Mouse (Mus musculus) spleen, postnatal 4 days (tissue): ENCODE measurements around the gene Tspan15.
A peak's percentile ranks its signal among the peaks of the same experiment; 100 is the strongest.

Experiments
- DNase-seq, 2 experiments: peaks; one replicate each; pipeline ENCODE4 v3.0.0; 2022; ENCODE audit warnings: low spot score in 2 of 2

The Tspan15 gene

DNA sequence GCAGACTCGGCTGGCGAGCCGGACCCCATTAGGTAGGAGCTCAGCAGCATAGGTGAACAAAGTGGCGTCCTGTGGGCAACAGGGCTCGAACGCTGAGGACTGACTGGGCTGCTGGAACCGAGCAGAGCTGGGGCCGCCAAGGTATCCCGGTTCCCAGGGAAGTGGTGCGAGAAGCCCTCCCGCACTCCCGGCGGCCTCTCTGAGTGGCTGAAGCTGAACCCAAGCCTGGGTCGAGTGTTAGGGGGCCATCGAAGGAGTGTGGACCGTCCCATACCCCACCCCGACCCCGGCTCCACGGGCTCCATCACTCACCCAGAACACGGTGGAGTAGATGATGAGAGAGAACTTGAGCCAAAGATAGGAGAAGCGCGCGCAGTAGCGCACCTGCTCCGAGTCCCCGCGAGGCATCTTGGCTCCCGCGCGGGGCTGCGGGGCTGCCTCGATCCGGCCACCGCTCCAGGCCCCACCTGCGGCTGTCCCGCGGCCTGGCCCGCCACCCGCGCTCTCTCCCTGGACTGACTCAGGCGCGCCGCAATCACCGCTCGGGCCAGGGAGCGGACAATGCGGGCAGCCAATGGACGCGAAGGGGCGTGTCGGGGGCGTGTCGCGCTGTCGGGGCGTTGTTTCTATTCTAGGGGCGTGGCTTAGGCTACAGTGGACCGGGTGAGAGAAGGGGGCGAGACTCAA, at the start of gene Tspan15:
TSS of gene Tspan15 (minus strand) at position 544 of the 687 bp plus-strand sequence.
- DNase-seq, result peak; percentile 88 to 91

DNA sequence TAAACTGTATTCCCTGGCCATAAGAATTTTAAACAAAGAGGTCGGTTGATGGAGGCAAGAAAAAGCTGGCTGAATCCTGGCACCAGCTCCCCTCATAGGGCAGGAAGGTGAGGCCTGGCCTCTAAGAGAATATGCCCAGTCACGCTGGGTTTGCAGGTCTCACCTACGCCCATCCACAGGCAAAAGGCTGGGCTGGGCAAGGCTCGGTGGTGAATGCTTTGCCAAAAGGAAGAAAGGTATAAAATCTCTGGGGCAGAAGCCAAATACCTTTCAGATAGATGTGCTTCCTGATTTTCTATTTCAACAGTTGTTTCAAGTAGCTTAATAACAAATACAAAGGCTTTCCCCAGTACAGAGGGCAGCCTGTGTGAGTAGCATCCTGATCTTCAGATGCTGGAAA, 48.6 kb upstream of the Tspan15 start:
- no peak for DNase-seq

DNA sequence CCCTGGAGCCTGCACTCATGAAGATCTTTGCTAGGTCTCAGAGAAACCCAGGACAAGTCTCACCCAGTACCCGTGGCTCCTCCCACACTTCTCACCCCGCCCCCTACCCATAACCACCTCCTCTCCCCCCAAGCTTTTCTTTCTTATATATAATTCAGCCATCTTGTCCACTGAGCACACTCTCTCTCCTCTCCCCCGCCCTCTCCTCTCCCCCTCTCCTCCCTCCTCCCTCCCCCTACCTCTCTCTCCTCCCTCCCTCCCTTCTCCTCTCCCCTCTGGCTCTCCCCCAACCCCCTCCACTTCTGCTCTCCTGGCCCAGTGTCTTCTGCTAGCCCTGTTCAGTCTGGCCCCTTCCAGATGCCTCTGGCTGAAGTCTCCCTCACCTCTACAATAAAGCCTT, 48.0 kb upstream of the Tspan15 start:
- DNase-seq, result no peak

DNA sequence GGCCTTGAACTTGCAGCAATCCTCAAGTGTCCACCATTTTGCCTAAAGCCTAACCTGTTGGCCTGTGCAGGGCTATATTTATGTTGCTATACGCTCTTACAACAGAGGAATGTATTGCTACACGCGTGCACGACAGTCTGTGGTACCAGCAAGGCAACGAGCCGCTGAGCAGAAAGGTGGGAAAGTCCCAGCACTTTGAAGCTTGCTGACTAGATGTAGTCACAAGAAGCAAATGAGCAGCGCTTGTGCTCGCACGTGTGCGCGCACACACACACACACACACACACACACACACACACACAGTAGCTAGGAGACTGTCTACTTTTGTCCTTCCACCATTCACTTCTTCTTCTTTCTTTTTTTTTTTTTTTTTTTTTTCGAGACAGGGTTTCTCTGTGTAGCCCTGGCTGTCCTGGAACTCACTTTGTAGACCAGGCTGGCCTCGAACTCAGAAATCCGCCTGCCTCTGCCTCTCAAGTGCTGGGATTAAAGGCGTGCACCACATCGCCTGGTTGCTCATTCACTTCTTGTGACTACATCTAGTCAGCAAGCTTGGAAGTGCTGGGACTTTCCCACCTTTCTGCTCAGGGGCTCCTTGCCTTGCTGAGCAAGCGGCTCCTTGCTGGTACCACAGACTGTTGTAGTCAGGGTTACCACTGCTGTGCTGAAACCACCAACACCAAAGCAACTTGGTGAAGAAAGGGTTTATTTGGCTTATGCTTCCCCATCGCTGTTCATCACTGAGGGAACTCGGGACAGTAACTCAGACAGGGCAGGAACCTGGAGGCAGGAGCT, 46.6 kb upstream of the Tspan15 start:
- no peak for DNase-seq

DNA sequence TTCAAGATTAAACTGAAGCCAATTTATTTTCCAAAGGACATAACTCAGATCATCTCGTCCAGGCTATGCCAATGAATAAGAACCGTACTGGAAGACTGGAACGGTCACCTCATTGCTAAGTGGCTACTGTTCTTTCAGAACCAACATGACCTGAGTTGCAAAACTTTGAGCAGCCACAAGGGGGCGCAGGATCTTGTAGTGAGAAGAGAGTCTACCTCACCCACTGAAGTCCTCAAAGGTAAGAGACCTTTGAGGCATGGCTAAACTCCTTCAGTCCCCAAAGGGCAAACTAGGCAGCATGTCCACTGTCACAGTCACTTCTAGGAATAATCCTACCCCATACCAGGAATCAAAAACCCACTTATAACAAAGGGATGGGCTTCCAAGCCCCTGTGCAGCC, 44.2 kb upstream of the Tspan15 start:
- DNase-seq, result peak; percentile 83 to 95

DNA sequence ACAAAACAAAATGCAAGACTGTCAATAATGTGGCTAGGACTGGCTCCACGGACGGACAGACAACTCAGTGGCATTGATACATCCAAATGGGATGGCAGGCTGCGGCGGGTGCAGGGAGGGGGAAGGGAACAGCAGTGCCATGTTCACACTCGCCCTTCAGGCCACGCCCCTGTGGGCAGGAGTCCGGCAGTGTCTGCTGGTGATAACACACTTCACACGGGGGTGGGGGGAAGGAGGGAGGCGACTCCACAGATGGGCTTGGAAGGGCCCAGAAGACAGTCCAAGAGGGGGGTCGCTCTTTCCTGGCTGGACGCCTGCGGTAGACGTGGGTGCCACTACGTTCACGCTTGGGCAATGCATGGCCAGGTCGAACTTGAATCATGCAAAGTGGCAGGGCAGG, 38.2 kb upstream of the Tspan15 start:
- no peak for DNase-seq

DNA sequence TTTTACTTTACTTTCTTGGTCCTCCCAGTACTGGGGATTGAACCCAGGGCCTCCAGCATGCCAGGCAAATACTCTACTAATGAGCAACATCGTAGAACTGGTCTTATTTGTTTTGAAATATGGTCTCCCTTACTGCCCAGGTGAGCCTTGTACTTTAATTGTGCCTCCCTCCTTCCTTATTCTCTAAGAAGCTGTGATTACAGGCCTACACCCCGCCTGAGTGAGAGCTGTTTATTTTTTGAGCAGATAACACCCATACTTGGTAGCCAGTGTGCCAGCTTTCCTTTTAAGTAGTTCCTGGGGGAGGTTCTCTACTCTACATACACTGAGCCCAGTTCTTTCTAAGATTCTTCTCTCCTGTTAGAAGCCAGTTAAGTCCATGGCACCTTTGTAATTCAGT, 33.2 kb upstream of the Tspan15 start:
- no peak for DNase-seq

DNA sequence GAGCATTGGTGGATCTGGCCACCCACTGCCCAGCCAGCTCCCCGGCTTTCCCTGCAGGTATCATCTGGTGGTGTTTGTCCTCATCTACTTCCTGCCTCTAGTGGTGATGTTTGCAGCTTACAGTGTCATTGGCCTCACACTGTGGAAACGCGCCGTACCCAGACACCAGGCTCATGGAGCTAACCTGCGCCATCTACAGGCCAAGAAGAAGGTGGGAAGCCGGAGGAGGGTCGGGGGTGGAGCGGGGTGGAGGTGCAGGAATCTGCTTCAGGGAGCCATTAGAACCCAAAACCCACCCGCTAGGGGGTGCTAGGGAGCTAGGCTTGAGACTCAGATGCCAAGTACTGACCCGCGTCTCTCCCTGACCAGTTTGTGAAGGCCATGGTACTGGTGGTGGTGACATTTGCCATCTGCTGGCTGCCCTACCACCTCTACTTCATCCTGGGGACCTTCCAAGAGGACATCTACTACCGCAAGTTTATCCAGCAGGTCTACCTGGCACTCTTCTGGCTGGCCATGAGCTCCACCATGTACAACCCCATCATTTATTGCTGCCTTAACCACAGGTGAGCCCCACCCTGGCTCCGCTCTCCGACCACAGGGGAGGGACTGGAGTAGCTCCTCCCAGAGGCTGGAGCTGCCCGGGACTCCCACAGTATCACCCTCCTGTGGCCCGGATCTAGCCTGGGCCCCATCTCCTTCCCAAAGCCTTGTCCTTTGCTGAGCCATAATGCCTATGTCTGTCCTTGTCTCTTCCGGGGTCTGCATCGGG, 30.2 kb upstream of the Tspan15 start:
- peak; percentile 70 to 87 for DNase-seq

DNA sequence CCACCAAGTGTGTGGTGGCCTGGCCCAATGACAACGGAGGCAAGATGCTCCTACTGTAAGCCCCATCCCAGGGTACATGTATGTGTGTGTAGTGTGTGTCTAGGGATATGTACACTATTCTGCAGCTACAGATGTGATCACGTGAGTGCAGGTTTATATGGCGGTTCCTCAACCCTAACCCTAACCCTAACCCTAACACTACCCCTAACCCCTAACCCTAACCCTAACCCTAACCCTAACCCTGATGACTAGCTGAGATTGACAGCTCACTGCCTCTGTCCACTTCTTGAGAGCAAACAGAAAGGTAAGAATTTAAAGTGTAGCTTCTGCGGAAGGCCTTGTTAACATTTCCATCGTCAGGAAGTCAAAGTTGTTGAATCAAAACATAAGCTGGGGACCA, 27.2 kb upstream of the Tspan15 start:
- DNase-seq, result no peak

DNA sequence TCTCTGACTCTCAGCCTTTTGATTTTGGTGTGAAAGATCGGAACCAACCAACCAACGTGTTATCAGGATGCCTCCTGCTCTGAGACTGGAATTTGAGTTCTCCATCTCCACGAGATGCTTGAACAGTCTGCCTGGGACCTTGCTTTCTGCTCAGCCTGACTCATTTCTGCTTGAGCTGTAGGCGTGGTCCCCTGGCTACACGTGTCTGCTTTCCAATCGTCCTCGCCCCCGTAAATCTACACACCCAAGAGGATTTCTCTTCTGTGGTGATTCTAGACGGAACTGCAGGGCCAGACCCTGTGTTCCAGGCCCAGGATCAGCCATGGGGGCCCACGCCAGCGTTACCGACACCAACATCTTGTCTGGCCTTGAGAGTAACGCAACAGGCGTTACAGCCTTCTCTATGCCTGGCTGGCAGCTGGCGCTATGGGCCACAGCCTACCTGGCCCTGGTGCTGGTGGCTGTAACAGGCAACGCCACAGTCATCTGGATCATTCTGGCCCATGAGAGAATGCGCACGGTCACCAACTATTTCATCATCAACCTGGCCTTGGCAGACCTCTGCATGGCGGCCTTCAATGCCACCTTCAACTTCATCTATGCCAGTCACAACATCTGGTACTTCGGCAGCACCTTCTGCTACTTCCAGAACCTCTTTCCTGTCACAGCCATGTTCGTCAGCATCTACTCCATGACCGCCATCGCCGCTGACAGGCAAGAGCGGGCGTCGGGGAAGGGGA, 21.6 kb upstream of the Tspan15 start:
- DNase-seq, result no peak

DNA sequence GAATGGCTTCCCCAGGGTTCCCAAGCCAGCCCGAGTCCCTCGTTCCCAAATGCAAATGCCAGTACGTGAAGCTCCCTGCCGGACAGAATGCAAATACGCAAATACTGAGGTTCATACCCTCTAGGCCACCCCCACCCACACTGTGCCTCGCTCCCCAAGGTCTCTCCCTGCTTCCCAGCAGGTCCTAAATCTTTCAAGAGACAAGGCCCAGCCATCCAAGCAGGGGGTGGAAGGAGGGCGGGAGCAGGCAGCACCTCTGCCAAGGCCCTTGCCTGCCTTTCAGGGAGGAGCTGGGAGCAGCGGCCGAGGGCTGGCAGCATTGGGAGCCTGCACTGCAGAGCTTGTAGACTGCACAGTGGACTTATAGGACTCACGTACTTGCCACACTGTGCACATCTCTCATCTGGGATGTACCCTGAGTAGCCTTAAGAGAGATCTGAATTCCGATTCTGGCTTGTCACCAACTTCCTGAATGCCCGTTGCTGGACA, 21.0 kb upstream of the Tspan15 start, which contains the start of gene Tacr2:
TSS of gene Tacr2 (plus strand) at position 439 of the 489 bp plus-strand sequence.
- DNase-seq, result no peak

DNA sequence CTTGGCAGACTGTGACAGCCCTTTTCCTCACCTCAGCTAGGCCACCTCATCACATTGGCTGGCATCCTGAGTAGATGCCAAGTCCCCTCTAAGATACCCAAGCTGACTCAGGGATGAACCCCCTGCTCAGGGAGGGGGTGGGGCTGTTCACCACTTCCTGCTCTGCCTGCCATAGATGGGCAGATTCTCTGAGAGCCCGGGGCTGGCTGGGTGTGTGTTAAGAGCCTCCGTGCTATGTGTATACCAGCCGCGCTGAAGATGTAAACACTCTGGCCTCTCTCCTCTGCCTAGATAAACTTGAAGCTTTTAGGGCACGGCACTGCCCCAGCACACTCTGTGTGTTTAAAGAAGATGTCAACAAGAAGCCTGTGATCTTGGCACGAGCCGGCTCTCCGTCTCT, 16.8 kb upstream of the Tspan15 start:
- DNase-seq, result no peak

DNA sequence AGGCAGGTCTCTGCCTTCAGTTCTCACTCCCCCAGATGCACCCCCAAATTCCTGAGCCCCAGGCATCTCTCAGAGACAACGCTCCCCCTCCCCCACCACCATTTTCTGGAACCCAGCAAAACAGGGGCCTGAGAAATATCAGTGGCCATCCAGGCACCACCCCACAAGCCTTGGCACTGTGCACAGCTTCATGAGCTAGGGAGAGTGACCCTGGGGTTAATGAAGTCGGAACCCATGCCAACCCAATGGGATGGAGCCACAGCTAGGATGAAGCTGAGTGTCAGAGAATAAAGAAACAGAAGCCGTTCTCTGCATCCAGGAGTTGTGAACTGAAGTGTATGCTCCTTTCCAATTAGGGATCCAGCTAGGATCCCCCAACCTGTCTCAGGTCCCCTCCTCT, 16.1 kb upstream of the Tspan15 start:
- DNase-seq, result no peak

DNA sequence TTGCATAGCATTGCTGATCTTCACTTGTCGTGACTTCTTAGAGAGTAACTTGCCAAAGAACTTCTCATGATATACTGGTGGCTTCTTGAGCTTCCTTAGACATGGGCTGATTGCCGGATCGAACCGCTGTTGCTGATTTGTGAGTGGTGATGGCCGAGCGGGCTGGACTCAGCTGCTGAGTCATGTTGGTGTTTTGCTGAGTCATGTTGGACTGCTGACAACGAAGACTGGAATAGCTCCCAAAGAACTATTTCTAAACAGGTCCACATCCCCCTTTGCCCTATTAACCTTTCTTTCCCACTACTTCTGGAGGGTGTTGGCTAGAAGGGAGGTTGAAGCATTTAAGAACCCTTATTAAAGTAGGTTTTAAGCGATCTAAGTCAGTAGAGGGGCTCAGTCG, 13.0 kb upstream of the Tspan15 start:
- DNase-seq, result no peak

DNA sequence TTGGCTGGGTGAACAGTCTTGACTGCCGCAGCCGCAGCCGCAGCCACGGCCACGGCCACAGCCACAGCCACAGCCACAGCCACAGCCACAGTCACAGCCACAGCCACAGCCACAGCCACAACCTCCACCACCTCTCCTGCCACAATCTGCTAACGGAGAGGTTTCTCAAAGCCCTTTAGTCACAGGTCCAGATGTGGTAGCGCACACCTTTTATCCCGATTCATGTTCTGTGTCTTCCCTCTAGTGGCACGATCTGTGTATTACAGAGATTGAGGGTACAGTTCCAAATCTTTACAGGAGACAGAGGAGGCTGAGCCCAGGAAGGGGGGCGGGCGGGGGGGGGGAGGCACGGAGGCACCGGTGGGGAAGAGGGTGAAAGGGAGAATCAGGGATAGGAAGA, 11.8 kb upstream of the Tspan15 start:
- DNase-seq, result peak; percentile 43 to 75

DNA sequence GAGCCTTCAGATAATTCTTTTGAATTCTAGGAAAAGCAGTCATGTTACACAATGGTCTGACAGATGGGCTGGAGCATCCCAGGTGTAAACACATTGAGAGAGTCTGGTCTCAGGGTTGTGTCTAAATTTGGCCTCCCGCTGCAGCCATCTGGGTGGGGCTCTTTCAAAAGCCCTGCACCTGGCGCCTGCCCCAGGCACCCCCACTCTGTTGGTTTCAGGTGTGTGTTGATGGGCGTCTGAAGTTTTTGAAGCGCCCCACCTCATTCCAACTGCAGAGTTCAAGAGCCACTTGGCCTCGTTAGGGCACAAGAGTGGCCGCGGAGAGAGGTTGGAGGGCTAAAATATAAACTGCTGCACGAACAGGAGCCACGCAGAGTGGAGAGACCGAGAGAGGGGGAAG, 11.3 kb upstream of the Tspan15 start:
- DNase-seq, result no peak

DNA sequence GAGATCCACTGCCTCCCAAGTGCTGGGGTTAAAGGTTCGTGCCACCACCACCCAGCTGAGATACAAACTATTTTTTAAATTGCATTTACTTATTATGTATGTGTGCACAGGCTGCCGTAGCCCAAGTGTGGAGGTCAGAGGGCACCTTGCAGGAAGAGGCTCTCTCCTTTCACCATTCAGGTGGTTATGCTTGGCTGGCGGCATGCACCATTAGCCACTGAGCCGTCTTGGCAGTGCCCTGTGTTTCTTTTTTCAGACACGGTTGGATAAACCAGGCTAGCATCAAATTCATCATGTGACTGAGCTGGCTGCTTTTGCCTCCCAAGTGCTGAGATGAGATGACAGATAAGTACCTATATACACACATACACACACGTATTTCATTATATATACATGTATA, 8.2 kb upstream of the Tspan15 start:
- no peak for DNase-seq

DNA sequence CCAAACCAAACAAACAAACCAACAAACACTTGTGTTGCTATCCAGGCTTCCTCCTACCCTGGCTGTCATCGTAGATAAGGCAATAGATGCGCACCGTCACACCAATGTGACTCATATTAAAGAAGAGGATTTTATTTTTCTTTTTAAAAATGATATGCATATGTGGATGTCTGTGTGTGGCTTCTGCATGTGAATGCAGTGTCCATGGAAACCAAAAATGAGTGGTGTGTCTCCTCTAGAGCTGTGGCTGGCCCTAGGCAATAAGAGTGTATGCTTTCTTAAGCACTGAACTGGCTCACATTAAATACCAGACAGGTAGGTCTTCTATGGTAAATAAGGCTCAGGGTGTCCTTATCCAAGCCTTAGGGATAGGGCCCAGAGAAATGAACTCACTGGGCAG, 7.6 kb upstream of the Tspan15 start:
- no peak for DNase-seq

DNA sequence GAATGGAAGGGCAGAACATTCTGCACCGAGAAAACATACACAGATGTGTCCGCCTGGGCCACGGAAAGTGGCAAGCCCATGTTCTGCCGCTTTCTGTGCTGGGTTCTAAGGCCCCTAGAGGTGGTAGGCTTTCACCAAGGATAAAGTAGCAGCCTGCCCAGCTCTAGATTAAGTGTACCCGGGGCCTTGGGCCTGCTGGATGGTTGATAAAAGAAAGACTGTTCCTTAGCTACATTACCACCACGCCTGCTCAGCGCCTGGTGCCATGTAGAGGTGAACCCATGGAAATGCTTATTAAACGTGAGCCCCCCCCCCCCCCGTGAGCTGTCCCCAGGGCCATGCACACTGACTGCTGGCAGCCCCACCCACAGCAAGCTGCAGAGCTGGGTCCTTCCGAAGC, 6.2 kb upstream of the Tspan15 start:
- no peak for DNase-seq

DNA sequence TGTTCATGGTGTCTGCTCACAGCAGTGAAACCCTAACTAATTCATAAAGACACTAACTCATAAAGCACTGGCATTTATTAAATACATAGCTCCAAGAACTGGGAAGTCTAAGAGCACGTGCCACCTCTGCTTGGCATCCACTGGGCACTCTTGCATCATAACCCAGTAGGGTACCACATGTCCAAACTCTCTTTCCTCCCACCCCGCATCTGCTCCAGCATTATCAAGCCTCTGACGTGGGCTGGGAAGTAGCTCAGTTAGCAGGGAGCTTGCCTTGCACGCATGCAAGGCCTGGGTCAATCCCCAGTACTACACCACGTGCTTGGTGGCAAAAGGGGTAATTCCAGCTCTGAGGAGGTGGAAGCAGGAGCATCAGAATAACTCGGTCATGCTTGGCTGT, 5.1 kb upstream of the Tspan15 start:
- no peak for DNase-seq

DNA sequence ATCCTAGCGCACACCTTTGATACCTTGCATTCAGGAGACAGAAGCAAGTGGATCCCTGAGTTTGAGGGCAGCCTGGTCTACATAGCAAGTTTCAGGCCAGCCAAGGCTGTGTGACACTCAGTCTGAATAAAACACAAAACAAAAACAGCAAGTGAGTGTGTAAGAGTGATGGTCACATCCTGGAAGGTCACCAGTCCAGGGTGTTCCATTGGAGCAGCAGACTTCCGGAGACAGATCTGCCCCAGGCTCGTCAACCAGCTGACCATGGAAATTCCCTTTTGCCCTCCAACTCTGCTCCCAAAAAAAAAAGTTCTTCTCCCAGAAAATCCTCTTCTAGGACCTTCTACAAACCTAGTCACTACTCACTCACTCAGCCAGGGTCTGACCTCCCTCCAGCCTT, 760 bp upstream of the Tspan15 start:
- DNase-seq, result no peak

DNA sequence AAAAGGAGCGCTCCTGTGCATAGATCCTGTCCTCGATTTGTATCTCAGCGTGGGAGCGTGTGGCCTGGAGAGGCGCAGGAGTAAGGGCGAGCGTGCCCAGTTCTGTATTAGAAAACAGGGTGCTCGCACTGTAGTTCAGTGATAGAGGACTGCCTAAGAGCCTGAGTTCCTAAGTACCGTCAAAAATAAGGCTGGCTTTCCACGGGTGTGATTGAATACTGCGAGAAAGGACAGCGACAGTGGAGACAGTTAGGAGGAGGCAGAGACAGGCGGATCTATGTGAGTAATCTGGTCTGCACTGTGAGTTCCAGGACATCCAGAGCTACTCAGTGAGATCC, 313 bp upstream of the Tspan15 start:
- DNase-seq, result no peak
